Mouse (Mus musculus) erythroblast, embryonic 14.5 days (primary cell): ENCODE measurements around the gene Ing5.

Experiments used
- GATA1 ChIP-seq: IDR thresholded peaks from 2 replicates; pipeline ENCODE4 v1.6.1; 2012; ENCODE audit warnings: low read length, inconsistent platforms, mixed read lengths
- TAL1 ChIP-seq: IDR thresholded peaks from 3 replicates; pipeline ENCODE4 v1.6.1; 2012; ENCODE audit warnings: low read length, inconsistent platforms, mixed read lengths

GRCm38 (mm10) chr1:93754573-93755290, 49.0 kb upstream of the Ing5 start, which contains the start of gene Thap4:
- no peak for TF ChIP-seq TAL1
- TF ChIP-seq GATA1 = no peak
